Mouse (Mus musculus): ENCODE measurements around the gene Mettl7b. TPM values are rescaled to one million over a fixed set of nuclear protein-coding genes. Genes with fewer than 3 reads are reported as not detected.

The Mettl7b gene
- polyA plus RNA-seq, 1 experiment = 1.1 TPM

GRCm38 (mm10) chr10:128919203-128919631, 41.6 kb downstream of the Mettl7b start:
- DNase-seq (ENCODE audit: low spot score) = no peak

DNA sequence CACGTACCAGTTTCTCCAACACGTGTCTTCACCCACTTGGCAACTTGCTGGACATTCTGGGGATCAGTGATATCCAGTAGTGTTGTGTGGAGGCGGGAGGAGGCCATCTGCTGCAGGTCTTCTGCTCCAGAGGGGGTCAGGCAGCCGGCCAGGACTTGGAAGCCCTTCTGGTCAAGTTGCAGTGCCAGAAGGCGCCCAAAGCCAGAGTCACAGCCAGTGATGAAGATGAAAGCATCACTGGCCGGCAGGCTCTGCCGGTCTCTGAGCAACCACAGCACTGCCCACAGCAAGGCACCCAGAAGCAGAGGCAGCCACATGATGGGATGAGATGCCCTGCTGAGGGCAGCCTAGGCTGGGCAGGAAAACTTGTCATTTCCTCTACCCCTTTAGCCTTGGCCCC, 42.5 kb downstream of the Mettl7b start:
- peak; percentile 37 for DNase-seq (ENCODE audit: low spot score)

DNA sequence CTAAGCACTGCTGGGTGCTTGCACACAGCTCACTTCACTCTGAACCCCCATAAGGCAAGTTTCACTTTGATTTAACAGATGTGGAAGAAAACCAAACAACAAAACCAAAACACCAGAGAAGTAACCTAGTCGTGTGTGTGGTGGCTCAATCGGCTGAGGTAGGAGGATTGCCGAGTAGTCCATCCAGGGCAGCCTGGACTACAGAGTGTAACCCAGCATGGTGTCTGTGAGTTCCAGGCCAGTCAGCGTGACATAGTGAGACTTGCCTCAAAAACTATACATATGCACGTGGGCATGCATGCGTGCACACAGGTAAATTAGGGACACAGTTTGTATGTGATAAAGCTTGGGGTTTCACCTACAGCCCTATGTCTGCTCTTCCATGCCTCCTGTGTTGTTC, 43.4 kb downstream of the Mettl7b start:
- DNase-seq (ENCODE audit: low spot score) = no peak

GRCm38 (mm10) chr10:128916665-128917064, 44.1 kb downstream of the Mettl7b start:
- no peak for DNase-seq (ENCODE audit: low spot score)

- no peak for DNase-seq (ENCODE audit: low spot score)
These were observed 45.2 kb downstream of the Mettl7b start for GRCm38 (mm10) chr10:128915550-128915949.

DNA sequence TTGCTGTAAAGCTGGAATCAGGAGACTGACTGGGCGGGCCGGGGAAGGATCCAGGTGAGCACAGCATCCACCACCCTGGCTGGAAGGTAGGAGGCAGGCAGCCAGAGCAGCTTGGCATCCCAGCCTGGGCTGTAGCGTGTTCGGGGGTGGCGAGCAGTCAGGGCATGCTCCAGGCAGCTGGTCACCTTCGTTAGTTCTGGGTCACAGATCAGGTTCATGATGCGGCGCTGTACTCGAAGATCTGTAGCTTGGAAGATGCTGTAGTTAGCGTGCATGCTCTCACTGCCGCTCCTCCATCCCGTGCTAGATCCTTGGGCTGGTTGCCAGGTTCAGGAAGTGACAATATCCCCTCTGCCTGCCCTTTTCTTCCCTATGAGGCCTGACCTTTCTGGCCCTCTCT, 47.1 kb downstream of the Mettl7b start:
- DNase-seq (ENCODE audit: low spot score) = no peak

- peak; percentile 73 for DNase-seq (ENCODE audit: low spot score)
These were observed 47.6 kb downstream of the Mettl7b start for GRCm38 (mm10) chr10:128913219-128913618.

DNA sequence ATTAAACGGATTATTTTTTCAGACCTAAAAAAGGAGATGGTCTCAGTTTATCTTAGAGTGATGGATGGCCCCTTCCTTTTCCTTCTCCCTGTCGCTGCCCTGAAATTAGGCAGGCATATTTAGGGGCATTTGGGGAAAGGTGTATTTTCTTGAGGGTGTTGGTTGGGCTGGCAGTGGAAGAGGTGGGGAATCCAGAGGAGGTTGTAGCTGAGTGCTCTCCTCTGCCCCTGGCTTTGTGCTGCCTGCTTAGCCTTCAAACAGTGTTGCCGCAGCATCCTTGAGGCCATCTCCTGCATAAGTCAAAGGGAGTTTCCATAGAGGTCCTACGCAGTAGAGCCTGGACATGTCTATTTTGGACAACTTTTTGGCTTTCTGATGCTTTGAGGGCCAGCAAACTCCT, 48.0 kb downstream of the Mettl7b start:
- no peak for DNase-seq (ENCODE audit: low spot score)

GRCm38 (mm10) chr10:128912268-128912667, 48.5 kb downstream of the Mettl7b start:
- no peak for DNase-seq (ENCODE audit: low spot score)

DNA sequence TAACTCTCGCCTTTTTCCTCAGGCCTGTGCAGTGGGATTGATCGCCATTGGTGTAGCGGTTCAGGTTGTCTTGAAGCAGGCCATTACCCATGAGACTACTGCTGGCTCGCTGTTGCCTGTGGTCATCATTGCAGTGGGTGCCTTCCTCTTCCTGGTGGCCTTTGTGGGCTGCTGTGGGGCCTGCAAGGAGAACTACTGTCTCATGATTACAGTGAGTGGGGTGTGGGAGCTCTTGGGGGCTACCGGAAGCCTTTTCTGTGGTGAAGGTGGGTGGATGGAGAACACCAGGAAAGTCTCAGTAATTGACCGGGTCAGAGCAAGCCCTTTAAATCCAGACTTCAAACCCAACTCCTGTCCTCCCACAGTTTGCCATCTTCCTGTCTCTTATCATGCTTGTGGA, 49.4 kb downstream of the Mettl7b start:
- no peak for DNase-seq (ENCODE audit: low spot score)

DNA sequence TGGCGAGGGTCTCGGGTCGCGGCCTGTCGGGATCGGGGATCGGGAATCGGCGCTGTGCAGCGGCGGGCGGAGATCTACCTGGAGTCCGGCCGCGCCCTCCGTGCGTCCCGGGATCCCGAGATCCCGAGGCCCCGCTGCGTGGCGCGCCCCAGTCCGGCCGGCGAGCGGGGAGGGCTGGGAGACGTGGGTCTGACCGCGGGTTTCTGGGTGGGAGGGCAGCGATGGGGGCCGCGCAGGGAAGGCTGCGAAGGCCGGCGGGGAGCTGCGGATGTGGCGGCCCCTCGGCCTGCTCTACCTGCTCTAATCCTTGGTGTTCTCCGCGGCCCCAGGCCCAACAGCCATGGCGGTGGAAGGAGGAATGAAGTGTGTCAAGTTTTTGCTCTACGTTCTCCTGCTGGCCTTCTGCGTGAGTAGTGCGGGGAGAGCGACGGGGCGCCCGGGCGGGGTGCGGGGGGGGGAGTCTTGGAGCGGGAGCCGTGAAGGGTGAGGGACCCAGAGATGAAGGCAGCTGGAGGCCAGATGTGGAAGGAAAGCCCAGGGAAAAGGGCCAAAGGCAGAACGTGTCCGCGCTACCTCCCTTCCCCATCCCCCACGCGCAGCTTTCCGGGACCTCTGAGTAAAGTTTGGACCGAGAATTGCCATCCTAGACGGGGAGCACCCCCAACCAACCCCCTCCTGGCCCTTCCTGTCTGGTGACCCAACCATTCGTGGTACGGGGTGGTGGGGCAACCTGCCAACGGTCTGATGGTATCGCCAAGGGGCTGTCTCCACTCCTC, 50.5 kb downstream of the Mettl7b start:
- DNase-seq (ENCODE audit: low spot score) = no peak

- peak; percentile 81 for DNase-seq (ENCODE audit: low spot score)
These were observed 51.2 kb downstream of the Mettl7b start for GRCm38 (mm10) chr10:128909567-128910028.

GRCm38 (mm10) chr10:128908778-128909448, 51.9 kb downstream of the Mettl7b start:
- no peak for DNase-seq (ENCODE audit: low spot score)

Other genes with a start within 250 kb of the Mettl7b start
- gene Dgka, start 216.1 kb downstream of the Mettl7b start, polyA plus RNA-seq (2012; rRNA removed) = 65.5 and 71.0 TPM in 2 replicates
- 32.9 and 36.9 TPM in 2 replicates for gene Pym1, start 213.1 kb downstream of the Mettl7b start, polyA plus RNA-seq (2012; rRNA removed)
- 19.8 and 22.1 TPM in 2 replicates for gene Mmp19, start 170.1 kb downstream of the Mettl7b start, polyA plus RNA-seq (2012; rRNA removed)
- gene Dnajc14, start 156.9 kb downstream of the Mettl7b start, polyA plus RNA-seq (2012; rRNA removed) = 19.0 and 31.0 TPM in 2 replicates
- gene Tmem198b, start 156.6 kb downstream of the Mettl7b start, polyA plus RNA-seq (2012; rRNA removed) = 32.2 and 41.0 TPM in 2 replicates
- gene Sarnp, start 143.7 kb downstream of the Mettl7b start, polyA plus RNA-seq (2012; rRNA removed) = 78.5 and 79.8 TPM in 2 replicates
- 50.2 and 65.7 TPM in 2 replicates for gene Ormdl2, start 139.3 kb downstream of the Mettl7b start, polyA plus RNA-seq (2012; rRNA removed)
- gene Gdf11, start 69.3 kb downstream of the Mettl7b start, polyA plus RNA-seq (2012; rRNA removed) = 1.7 and 2.3 TPM in 2 replicates
- 337 and 381 TPM in 2 replicates for gene Cd63, start 60.0 kb downstream of the Mettl7b start, polyA plus RNA-seq (2012; rRNA removed)
- 24.2 and 35.0 TPM in 2 replicates for gene Rdh5, start 38.1 kb downstream of the Mettl7b start, polyA plus RNA-seq (2012; rRNA removed)
- 286 and 328 TPM in 2 replicates for gene Bloc1s1, start 37.0 kb downstream of the Mettl7b start, polyA plus RNA-seq (2012; rRNA removed)
- 44.5 TPM in 2 replicates for gene Itga7, start 27.2 kb downstream of the Mettl7b start, polyA plus RNA-seq (2012; rRNA removed)
- gene Olfr9, start 28.4 kb upstream of the Mettl7b start, polyA plus RNA-seq (2012; rRNA removed) = not detected in 2 replicates
- not detected in 2 replicates for gene Olfr763, start 49.8 kb upstream of the Mettl7b start, polyA plus RNA-seq (2012; rRNA removed)
- not detected in 2 replicates for gene Olfr764-ps1, start 78.9 kb upstream of the Mettl7b start, polyA plus RNA-seq (2012; rRNA removed)
- gene Olfr765, start 89.0 kb upstream of the Mettl7b start, polyA plus RNA-seq (2012; rRNA removed) = not detected in 2 replicates
- gene Olfr766-ps1, start 108.0 kb upstream of the Mettl7b start, polyA plus RNA-seq (2012; rRNA removed) = not detected in 2 replicates
- not detected in 2 replicates for gene Olfr767, start 121.9 kb upstream of the Mettl7b start, polyA plus RNA-seq (2012; rRNA removed)
- gene Olfr768, start 138.4 kb upstream of the Mettl7b start, polyA plus RNA-seq (2012; rRNA removed) = not detected in 2 replicates
- not detected in 2 replicates for gene Olfr769, start 156.9 kb upstream of the Mettl7b start, polyA plus RNA-seq (2012; rRNA removed)
- not detected in 2 replicates for gene Olfr770, start 178.0 kb upstream of the Mettl7b start, polyA plus RNA-seq (2012; rRNA removed)
- gene Olfr771, start 203.8 kb upstream of the Mettl7b start, polyA plus RNA-seq (2012; rRNA removed) = not detected in 2 replicates
- gene Olfr772, start 216.9 kb upstream of the Mettl7b start, polyA plus RNA-seq (2012; rRNA removed) = not detected in 2 replicates
- gene Olfr773, start 226.4 kb upstream of the Mettl7b start, polyA plus RNA-seq (2012; rRNA removed) = not detected in 2 replicates

Measured in urinary bladder, adult 2 months (tissue).